Mouse (Mus musculus) bone marrow, adult 2 months (tissue): ENCODE measurements at regions not wholly inside any gene's neighbourhood (a gene's known extent, or its start where the extent isn't known, plus 50 kb on each side); places are given as distances from the start of the nearest gene placed in this dataset.

Experiments used
- CTCF ChIP-seq: fragments of 200-500 bp; IDR thresholded peaks from 2 replicates; pipeline ENCODE4 v1.5.1; 2011; ENCODE audit warnings: low read length, control low read depth; ENCODE audit not compliant: control insufficient read depth, insufficient read depth
- POLR2A ChIP-seq: fragments of 200-500 bp; IDR thresholded peaks from 2 replicates; pipeline ENCODE4 v1.6.1; 2011; ENCODE audit warnings: low read depth, mild to moderate bottlenecking, control low read depth, low read length, borderline replicate concordance; ENCODE audit not compliant: control insufficient read depth

GRCm38 (mm10) chr16:86855891-86856290 lies 498.1 kb upstream of the N6amt1 start:
- no peak for TF ChIP-seq CTCF
- TF ChIP-seq POLR2A, result no peak
